Mouse (Mus musculus): Measurements from ENCODE around the gene Edc4. TPM values are rescaled to one million over a fixed set of nuclear protein-coding genes. Genes with fewer than 3 reads are reported as not detected.

Gene Edc4
- polyA plus RNA-seq, 1 experiment from 2014 or later, result 55.6 TPM

- no peak for ATAC-seq (replicated peaks)
- Histone ChIP-seq H3K9ac (replicated peaks) (no peak within 1 kb of the TSS), H3K4me3 (no peak within 1 kb of the TSS), H3K4me1 (peaks cover 27% of the 10 kb centered on the region), H3K27me3 (no peaks in the 10 kb centered on the region), H3K4me2 (replicated peaks) (no peak within 1 kb of the TSS), H3K9me3 (no peaks in the 10 kb centered on the region), H3K36me3 (peaks cover 4% of the 10 kb centered on the region; the same call in 1 of the 2 replicates), H3K27ac (replicated peaks) (no peak within 1 kb of the TSS)
- 98% methylated on average over 2 of the region's 2 CpGs for WGBS
These were observed 53.1 kb downstream of the Edc4 start, which contains the start of gene Ctrl for GRCm38 (mm10) chr8:105933762-105934161. Gene Ctrl (minus strand): TSS chr8:105933862.

GRCm38 (mm10) chr8:105935105-105935504, 54.4 kb downstream of the Edc4 start:
- no peaks in the 10 kb centered on the region for H3K9me3 ChIP-seq
- H3K36me3 ChIP-seq, result peaks cover 4% of the 10 kb centered on the region; the same call in 1 of the 2 replicates
- WGBS, result 87% methylated on average over 6 of the region's 6 CpGs
- H3K27ac ChIP-seq (replicated peaks), result no peak overlapping the region
- peaks cover 26% of the 10 kb centered on the region for H3K4me1 ChIP-seq
- H3K27me3 ChIP-seq, result no peaks in the 10 kb centered on the region
- H3K9ac ChIP-seq (replicated peaks), result no peak overlapping the region
- no peak overlapping the region for H3K4me2 ChIP-seq (replicated peaks)
- no peak overlapping the region for H3K4me3 ChIP-seq
- no peak for ATAC-seq (replicated peaks)

GRCm38 (mm10) chr8:105935863-105936603, 55.4 kb downstream of the Edc4 start:
- Histone ChIP-seq H3K36me3 (peaks cover 4% of the 10 kb centered on the region; the same call in 1 of the 2 replicates), H3K4me1 (peaks cover 22% of the 10 kb centered on the region), H3K27ac (replicated peaks) (peak overlapping the region; percentile 86; the same call in 1 of the 2 replicates), H3K4me3 (peak overlapping the region; percentile 81), H3K9me3 (no peaks in the 10 kb centered on the region), H3K4me2 (replicated peaks) (peak overlapping the region; percentile 86), H3K27me3 (no peaks in the 10 kb centered on the region), H3K9ac (replicated peaks) (peak overlapping the region; percentile 84)
- ATAC-seq (replicated peaks), result no peak
- 28% methylated on average over 7 of the region's 7 CpGs for WGBS

- H3K9ac ChIP-seq (replicated peaks), result peak overlapping the region; percentile 84
- peak overlapping the region; percentile 86 for H3K4me2 ChIP-seq (replicated peaks)
- no peaks in the 10 kb centered on the region for H3K27me3 ChIP-seq
- H3K4me3 ChIP-seq, result peak overlapping the region; percentile 81
- H3K9me3 ChIP-seq, result no peaks in the 10 kb centered on the region
- H3K36me3 ChIP-seq, result peaks cover 4% of the 10 kb centered on the region; the same call in 1 of the 2 replicates
- WGBS, result under 1% methylated on average over 30 of the region's 30 CpGs
- peaks cover 22% of the 10 kb centered on the region for H3K4me1 ChIP-seq
- peak; percentile 88 for ATAC-seq (replicated peaks)
- H3K27ac ChIP-seq (replicated peaks), result peak overlapping the region; percentile 86
These were observed 56.3 kb downstream of the Edc4 start for GRCm38 (mm10) chr8:105936866-105937475.

GRCm38 (mm10) chr8:105937496-105938305, 57.0 kb downstream of the Edc4 start:
- peak overlapping the region; percentile 86 for H3K4me2 ChIP-seq (replicated peaks)
- peak overlapping the region; percentile 81 for H3K4me3 ChIP-seq
- no peaks in the 10 kb centered on the region for H3K9me3 ChIP-seq
- peak overlapping the region; percentile 86 for H3K27ac ChIP-seq (replicated peaks)
- no peaks in the 10 kb centered on the region for H3K36me3 ChIP-seq
- no peaks in the 10 kb centered on the region for H3K27me3 ChIP-seq
- 3% methylated on average over 33 of the region's 33 CpGs for WGBS
- peak overlapping the region; percentile 84 for H3K9ac ChIP-seq (replicated peaks)
- ATAC-seq (replicated peaks), result peak; percentile 44
- H3K4me1 ChIP-seq, result peaks cover 22% of the 10 kb centered on the region

- H3K4me2 ChIP-seq (replicated peaks), result peak within 1 kb of the TSS; percentile 86
- H3K9ac ChIP-seq (replicated peaks), result peak within 1 kb of the TSS; percentile 84
- WGBS, result 40% methylated on average over 4 of the region's 4 CpGs
- H3K4me3 ChIP-seq, result peak within 1 kb of the TSS; percentile 81
- H3K27ac ChIP-seq (replicated peaks), result peak within 1 kb of the TSS; percentile 86
- H3K9me3 ChIP-seq, result no peaks in the 10 kb centered on the region
- no peaks in the 10 kb centered on the region for H3K27me3 ChIP-seq
- peaks cover 22% of the 10 kb centered on the region for H3K4me1 ChIP-seq
- H3K36me3 ChIP-seq, result no peaks in the 10 kb centered on the region
- no peak for ATAC-seq (replicated peaks)
These were observed 57.6 kb downstream of the Edc4 start, which contains the start of gene Psmb10 for GRCm38 (mm10) chr8:105938306-105938669. Gene Psmb10 (minus strand): TSS chr8:105938444.

- no peak overlapping the region for H3K9ac ChIP-seq (replicated peaks)
- no peaks in the 10 kb centered on the region for H3K36me3 ChIP-seq
- 90% methylated on average over 11 of the region's 11 CpGs for WGBS
- H3K27me3 ChIP-seq, result no peaks in the 10 kb centered on the region
- no peaks in the 10 kb centered on the region for H3K9me3 ChIP-seq
- no peak overlapping the region for H3K27ac ChIP-seq (replicated peaks)
- H3K4me1 ChIP-seq, result peaks cover 9% of the 10 kb centered on the region
- H3K4me3 ChIP-seq, result no peak overlapping the region
- H3K4me2 ChIP-seq (replicated peaks), result no peak overlapping the region
- ATAC-seq (replicated peaks), result no peak
These were observed 61.3 kb downstream of the Edc4 start for GRCm38 (mm10) chr8:105942026-105942425.

- Histone ChIP-seq H3K9me3 (no peaks in the 10 kb centered on the region), H3K27me3 (no peaks in the 10 kb centered on the region), H3K4me3 (no peak overlapping the region), H3K9ac (replicated peaks) (no peak overlapping the region), H3K36me3 (no peaks in the 10 kb centered on the region), H3K4me2 (replicated peaks) (no peak overlapping the region), H3K27ac (replicated peaks) (no peak overlapping the region), H3K4me1 (peaks cover 9% of the 10 kb centered on the region)
- 90% methylated on average over 5 of the region's 5 CpGs for WGBS
- no peak for ATAC-seq (replicated peaks)
These were observed 61.9 kb downstream of the Edc4 start for GRCm38 (mm10) chr8:105942542-105942941.

- no peaks in the 10 kb centered on the region for H3K27me3 ChIP-seq
- 48% methylated on average over 8 of the region's 8 CpGs for WGBS
- no peak; the same call in 1 of the 2 replicates for ATAC-seq (replicated peaks)
These were observed 62.6 kb downstream of the Edc4 start, which contains the start of gene Lcat for GRCm38 (mm10) chr8:105943321-105943739. Gene Lcat (minus strand): TSS chr8:105943382.

More at GRCm38 (mm10) chr8:105943321-105943739, 62.6 kb downstream of the Edc4 start, which contains the start of gene Lcat:
- Histone ChIP-seq H3K9ac (replicated peaks) (no peak within 1 kb of the TSS), H3K9me3 (no peaks in the 10 kb centered on the region), H3K4me3 (no peak within 1 kb of the TSS), H3K27ac (replicated peaks) (no peak within 1 kb of the TSS), H3K4me1 (peaks cover under 1% of the 10 kb centered on the region), H3K36me3 (no peaks in the 10 kb centered on the region), H3K4me2 (replicated peaks) (no peak within 1 kb of the TSS)
